Mouse (Mus musculus) neural tube, embryonic 13.5 days (tissue): Measurements from ENCODE around the gene Efr3b. TPM values are rescaled to one million over a fixed set of nuclear protein-coding genes. Genes with fewer than 3 reads are reported as not detected.
"Not testable (repeated sequence)": the region's sequence is repeated elsewhere in the genome, so short reads cannot be mapped to it uniquely, and the experiment has no call there.

Source experiments
- ATAC-seq: fragments of 200-750 bp; cut with Nextera tagmentation; 2 replicates; pipeline ENCODE4 v1.8.0; 2017; ENCODE audit warnings: low read depth, mild to moderate bottlenecking, moderate TSS enrichment, moderate library complexity
- H3K27ac ChIP-seq: fragments of 300-500 bp; sonication (generic); replicated peaks from 2 replicates; pipeline ENCODE4 v1.5.1; 2015; ENCODE audit warnings: moderate library complexity, mild to moderate bottlenecking, inconsistent platforms
- H3K27me3 ChIP-seq: fragments of 300-500 bp; sonication (generic); 2 replicates; pipeline ENCODE4 v1.6.1; 2015; ENCODE audit warnings: mild to moderate bottlenecking, inconsistent platforms
- H3K36me3 ChIP-seq: fragments of 300-500 bp; sonication (generic); 2 replicates; pipeline ENCODE4 v1.6.1; 2015; ENCODE audit warnings: mild to moderate bottlenecking, inconsistent platforms
- H3K4me1 ChIP-seq: fragments of 300-500 bp; sonication (generic); replicated peaks from 2 replicates; pipeline ENCODE4 v1.6.1; 2015; ENCODE audit warnings: inconsistent platforms
- H3K4me2 ChIP-seq: fragments of 300-500 bp; sonication (generic); 2 replicates; pipeline ENCODE4 v1.6.1; 2015; ENCODE audit warnings: inconsistent platforms, mild to moderate bottlenecking, moderate library complexity
- H3K4me3 ChIP-seq: fragments of 300-500 bp; sonication (generic); 2 replicates; pipeline ENCODE4 v1.5.1; 2015; ENCODE audit warnings: mild to moderate bottlenecking, inconsistent platforms
- H3K9ac ChIP-seq: fragments of 300-500 bp; sonication (generic); 2 replicates; pipeline ENCODE4 v1.6.1; 2015; ENCODE audit warnings: moderate library complexity, mild to moderate bottlenecking, inconsistent platforms
- H3K9me3 ChIP-seq: fragments of 300-500 bp; sonication (generic); 2 replicates; pipeline ENCODE4 v1.6.1; 2016; ENCODE audit warnings: inconsistent platforms
- WGBS: fragments of 180-500 bp; shearing (Covaris S2); methylation state at CpG from one replicate; pipeline ENCODE4 v1.1.7; 2015; 5-methylcytosine and 5-hydroxymethylcytosine counted together
- polyA plus RNA-seq: library from polyadenylated mRNA; unstranded; fragments of >200 nt; fragmentation: Nextera tagmentation; extraction: Ambion mirVana; gene quantifications from 2 replicates; pipeline ENCODE4 v1.2.1, GENCODE M21; 2015

The Efr3b gene
- polyA plus RNA-seq, 1 experiment from 2014 or later, result 32.8 TPM

DNA sequence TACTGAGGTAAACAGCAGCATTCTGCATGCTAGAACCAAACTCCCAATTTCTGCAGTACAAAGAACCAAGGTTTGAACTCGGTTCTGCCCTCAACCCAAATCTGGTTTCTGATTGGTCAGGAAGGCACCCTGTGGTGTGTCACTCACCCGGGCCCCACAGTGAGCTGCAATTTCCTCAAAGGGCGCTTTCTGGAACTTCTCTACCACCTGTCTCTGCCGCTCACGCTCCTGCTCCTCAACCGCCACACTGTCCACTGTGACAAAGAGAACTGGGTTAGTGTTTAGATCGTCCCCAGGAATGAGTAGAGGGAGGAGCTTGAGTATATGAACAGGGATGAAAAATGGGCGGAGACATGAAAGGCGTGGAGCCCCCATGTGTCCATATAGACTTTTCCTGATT, 70.3 kb downstream of the Efr3b start:
- no peak for ATAC-seq
- H3K4me3 ChIP-seq, result no peak overlapping the region
- 49% methylated on average over 9 of the region's 9 CpGs for WGBS
- H3K4me2 ChIP-seq, result no peak overlapping the region
- no peaks in the 10 kb centered on the region for H3K4me1 ChIP-seq
- H3K27me3 ChIP-seq, result no peaks in the 10 kb centered on the region
- no peak overlapping the region for H3K27ac ChIP-seq
- no peaks in the 10 kb centered on the region for H3K9me3 ChIP-seq
- H3K9ac ChIP-seq, result no peak overlapping the region
- H3K36me3 ChIP-seq, result peaks cover 92% of the 10 kb centered on the region

DNA sequence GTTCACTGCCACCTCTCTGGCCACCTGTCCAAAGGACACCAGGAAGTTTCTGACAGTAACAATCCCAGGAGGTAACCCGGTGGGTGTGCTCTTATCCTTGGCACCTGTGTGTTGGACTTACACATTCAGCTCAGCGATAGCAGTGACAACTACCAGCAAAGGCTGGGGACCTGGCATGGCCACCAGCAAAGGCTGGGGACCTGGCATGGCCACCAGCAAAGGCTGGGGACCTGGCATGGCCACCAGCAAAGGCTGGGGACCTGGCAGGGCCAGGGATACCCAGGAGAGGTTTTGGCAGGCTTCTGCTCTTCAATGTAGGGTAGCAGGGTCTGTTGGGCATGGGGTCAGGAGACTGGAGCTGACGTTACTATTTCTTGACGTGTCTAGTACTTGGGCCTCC, 71.5 kb downstream of the Efr3b start:
- no peak for ATAC-seq
- H3K27ac ChIP-seq, result no peak overlapping the region
- no peaks in the 10 kb centered on the region for H3K27me3 ChIP-seq
- H3K4me1 ChIP-seq, result no peaks in the 10 kb centered on the region
- H3K4me2 ChIP-seq, result no peak overlapping the region
- no peak overlapping the region for H3K4me3 ChIP-seq
- H3K9ac ChIP-seq, result no peak overlapping the region
- WGBS, result 95% methylated on average over 4 of the region's 4 CpGs
- H3K9me3 ChIP-seq, result no peaks in the 10 kb centered on the region
- H3K36me3 ChIP-seq, result peaks cover 87% of the 10 kb centered on the region

DNA sequence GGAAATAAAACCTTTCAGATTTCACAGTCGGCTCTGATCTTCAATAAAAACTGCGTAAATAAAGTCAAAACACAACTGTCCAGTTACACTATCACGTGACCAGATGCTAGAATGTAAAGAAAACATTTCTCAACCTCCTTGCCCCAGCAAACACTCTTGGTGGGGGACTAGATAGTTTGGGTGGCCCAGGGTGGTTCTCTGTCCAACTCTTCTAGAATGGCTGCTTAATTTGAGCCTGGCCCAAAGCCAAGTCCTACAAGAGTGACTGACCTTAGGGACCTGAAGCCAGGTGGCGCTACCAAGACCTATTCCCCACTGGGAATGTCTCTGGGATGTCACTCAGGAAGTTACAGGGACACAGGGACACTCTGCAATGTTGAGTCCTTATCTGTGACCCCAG, 78.2 kb downstream of the Efr3b start:
- Histone ChIP-seq H3K27ac (peak overlapping the region; percentile 96), H3K36me3 (peaks cover 25% of the 10 kb centered on the region), H3K9me3 (no peaks in the 10 kb centered on the region), H3K4me1 (peaks cover 12% of the 10 kb centered on the region), H3K4me3 (peak overlapping the region; percentile 68), H3K27me3 (peaks cover 21% of the 10 kb centered on the region), H3K4me2 (peak overlapping the region; percentile 83), H3K9ac (peak overlapping the region; percentile 87)
- WGBS, result 46% methylated on average over 4 of the region's 4 CpGs
- no peak for ATAC-seq

DNA sequence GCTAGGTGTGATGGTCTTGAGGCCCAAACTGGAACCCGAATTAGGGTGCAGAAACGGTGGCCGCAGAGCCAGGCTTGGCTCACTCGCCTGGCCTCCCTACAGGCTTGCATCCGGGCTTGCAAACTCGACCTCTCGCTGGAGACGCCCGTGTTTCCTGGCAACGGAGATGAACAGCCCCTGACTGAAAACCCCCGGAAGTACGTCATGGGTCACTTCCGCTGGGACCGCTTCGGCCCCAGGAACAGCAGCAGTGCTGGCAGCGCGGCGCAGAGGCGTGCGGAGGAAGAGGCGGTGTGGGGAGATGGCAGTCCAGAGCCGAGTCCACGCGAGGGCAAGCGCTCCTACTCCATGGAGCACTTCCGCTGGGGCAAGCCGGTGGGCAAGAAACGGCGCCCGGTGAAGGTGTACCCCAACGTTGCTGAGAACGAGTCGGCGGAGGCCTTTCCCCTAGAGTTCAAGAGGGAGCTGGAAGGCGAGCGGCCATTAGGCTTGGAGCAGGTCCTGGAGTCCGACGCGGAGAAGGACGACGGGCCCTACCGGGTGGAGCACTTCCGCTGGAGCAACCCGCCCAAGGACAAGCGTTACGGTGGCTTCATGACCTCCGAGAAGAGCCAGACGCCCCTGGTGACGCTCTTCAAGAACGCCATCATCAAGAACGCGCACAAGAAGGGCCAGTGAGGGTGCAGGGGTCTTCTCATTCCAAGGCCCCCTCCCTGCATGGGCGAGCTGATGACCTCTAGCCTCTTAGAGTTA, 78.7 kb downstream of the Efr3b start:
- peak overlapping the region; percentile 68 for H3K4me3 ChIP-seq
- H3K4me1 ChIP-seq, result peaks cover 12% of the 10 kb centered on the region
- H3K27ac ChIP-seq, result peak overlapping the region; percentile 96
- H3K4me2 ChIP-seq, result peak overlapping the region; percentile 83
- peaks cover 19% of the 10 kb centered on the region for H3K36me3 ChIP-seq
- peaks cover 27% of the 10 kb centered on the region for H3K27me3 ChIP-seq
- ATAC-seq, result peak; percentile 98
- WGBS, result 1% methylated on average over 53 of the region's 53 CpGs
- peak overlapping the region; percentile 87 for H3K9ac ChIP-seq
- no peaks in the 10 kb centered on the region for H3K9me3 ChIP-seq

DNA sequence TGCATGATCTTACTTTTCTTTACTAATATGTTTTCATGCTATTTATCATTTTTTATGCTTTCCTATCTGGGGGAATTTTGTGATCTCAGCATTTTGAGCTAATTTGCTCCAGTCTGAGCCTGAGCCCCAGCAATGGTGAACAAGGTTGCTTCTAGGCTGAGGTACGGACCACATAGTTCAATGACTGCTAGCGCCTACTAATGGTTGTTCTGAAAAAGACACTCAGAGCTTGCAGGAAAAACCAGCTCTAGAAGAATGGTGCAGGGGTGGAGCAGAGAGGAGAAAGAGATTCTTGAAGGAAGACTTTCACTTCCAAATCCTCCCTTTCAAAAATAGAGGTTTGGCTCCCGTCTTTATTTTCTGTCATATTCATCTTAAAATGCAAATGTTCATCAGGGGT, 82.4 kb downstream of the Efr3b start:
- 16% methylated on average over 3 of the region's 3 CpGs for WGBS
- Histone ChIP-seq H3K27me3 (peaks cover 53% of the 10 kb centered on the region), H3K9me3 (no peaks in the 10 kb centered on the region)

DNA sequence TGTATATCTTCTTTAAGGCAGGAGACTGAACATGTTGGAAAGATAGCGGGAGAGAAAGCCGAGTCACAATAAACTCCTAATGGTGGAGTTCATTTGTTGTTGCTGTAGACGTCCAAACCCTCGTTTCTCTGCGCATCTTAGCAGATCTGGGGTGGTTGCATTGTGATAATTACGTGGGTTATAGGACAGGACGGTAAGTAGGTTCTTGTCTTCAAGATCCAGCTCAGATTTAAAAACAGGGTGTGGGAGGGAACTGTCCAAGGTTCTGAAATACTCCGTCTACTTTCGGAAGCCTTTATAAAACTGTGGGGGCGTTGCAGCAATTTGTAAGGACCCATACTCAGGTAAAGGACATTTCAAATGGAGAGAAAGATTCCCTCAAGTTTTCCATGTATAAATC, 83.3 kb downstream of the Efr3b start:
- 30% methylated on average over 10 of the region's 10 CpGs for WGBS
- Histone ChIP-seq H3K4me1 (peaks cover 11% of the 10 kb centered on the region), H3K4me2 (no peak overlapping the region), H3K36me3 (no peaks in the 10 kb centered on the region), H3K27me3 (peaks cover 53% of the 10 kb centered on the region), H3K9ac (no peak overlapping the region), H3K4me3 (no peak overlapping the region), H3K9me3 (no peaks in the 10 kb centered on the region), H3K27ac (no peak overlapping the region)
- ATAC-seq, result no peak

More for the DNA sequence above, 82.4 kb downstream of the Efr3b start:
- Histone ChIP-seq H3K4me1 (peaks cover 16% of the 10 kb centered on the region), H3K4me2 (no peak overlapping the region), H3K36me3 (no peaks in the 10 kb centered on the region), H3K9ac (no peak overlapping the region), H3K27ac (no peak overlapping the region), H3K4me3 (no peak overlapping the region)
- no peak for ATAC-seq

DNA sequence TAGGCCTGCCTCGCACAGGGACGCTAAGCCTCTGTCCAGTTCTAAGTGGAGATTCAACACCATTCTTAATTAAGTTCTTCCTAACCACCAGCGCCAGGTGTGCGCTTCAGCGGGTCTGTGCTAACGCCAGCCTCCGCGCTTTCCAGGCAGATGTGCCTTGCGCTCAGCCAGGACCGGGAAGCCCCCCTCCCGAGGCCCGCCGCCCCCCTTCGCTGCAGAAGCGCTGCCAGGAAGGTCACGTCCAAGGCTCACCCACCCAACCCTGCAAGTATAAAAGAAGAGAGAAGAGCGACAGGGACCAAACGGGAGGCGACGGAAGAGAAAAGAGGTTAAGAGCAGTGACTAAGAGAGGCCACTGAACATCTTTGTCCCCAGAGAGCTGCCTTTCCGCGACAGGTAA, 84.1 kb downstream of the Efr3b start, which contains the start of gene Pomc:
Gene Pomc, plus strand, starts transcription at position 301 of the 400 bp plus-strand sequence.
- no peak for ATAC-seq
- H3K4me3 ChIP-seq, result no peak within 1 kb of the TSS
- no peaks in the 10 kb centered on the region for H3K36me3 ChIP-seq
- 23% methylated on average over 22 of the region's 22 CpGs for WGBS
- H3K4me1 ChIP-seq, result peaks cover 8% of the 10 kb centered on the region
- peaks cover 55% of the 10 kb centered on the region for H3K27me3 ChIP-seq
- no peaks in the 10 kb centered on the region for H3K9me3 ChIP-seq
- H3K9ac ChIP-seq, result no peak within 1 kb of the TSS
- H3K4me2 ChIP-seq, result peak within 1 kb of the TSS; percentile 18; the same call in 1 of the 2 replicates
- no peak within 1 kb of the TSS for H3K27ac ChIP-seq

DNA sequence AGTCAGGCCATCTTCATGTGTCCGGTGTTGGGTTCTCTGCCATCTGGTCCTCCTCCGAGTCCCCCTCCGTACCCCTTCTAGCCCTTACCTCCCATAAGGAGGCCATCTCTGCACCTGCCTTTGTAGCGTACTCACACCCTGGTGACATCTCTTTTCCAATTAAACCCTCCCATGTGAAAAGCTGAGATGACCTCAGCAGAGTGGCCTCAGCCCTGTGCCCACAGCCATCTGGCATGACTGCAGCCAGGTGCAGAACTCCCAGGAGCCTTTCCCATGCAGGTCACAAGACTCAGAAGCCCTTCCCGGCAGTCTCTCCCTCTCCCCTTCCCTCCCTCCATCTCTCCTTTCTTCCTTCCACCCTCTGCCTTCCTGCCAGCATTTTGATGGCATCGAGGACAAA, 91.2 kb downstream of the Efr3b start:
- Histone ChIP-seq H3K4me3 (no peak overlapping the region), H3K9me3 (no peaks in the 10 kb centered on the region), H3K4me1 (peaks cover 16% of the 10 kb centered on the region), H3K27me3 (peaks cover 13% of the 10 kb centered on the region), H3K27ac (no peak overlapping the region), H3K4me2 (no peak overlapping the region), H3K9ac (no peak overlapping the region), H3K36me3 (no peaks in the 10 kb centered on the region)
- ATAC-seq, result no peak
- WGBS, result 63% methylated on average over 6 of the region's 6 CpGs

DNA sequence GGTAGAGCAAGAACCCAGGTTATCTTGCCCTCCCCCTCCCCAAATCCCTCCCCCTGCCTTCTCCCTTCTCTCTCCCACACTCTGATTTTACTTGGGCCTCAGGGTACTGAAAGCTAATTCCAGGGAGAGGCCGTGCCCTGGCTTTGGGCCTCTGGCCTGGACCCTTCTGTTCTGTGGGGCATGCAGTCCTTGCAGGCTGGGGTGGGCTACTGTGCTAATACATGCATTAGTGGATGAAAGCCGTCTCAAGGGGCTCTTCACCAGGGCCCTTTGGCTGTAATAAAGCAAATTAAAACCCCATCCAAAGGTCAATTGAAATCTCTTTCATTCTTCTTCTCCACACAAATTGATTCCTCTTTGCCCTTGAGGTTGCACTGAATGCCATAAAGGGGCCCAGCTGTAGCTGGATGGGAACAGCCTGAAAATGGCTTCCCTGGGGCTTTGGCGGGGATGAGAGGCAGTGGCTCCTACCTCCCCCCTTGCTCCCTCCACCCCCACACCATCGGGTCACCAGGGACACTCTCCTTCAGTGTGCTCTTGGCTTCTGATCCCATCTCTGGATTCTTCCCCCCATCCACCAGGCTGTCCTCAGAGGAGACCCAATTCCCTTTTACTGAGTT, 94.2 kb downstream of the Efr3b start:
- Histone ChIP-seq H3K36me3 (no peaks in the 10 kb centered on the region), H3K4me2 (no peak overlapping the region), H3K9ac (no peak overlapping the region), H3K4me3 (no peak overlapping the region), H3K27ac (no peak overlapping the region), H3K4me1 (peaks cover 21% of the 10 kb centered on the region), H3K9me3 (no peaks in the 10 kb centered on the region), H3K27me3 (peaks cover 16% of the 10 kb centered on the region)
- ATAC-seq, result peak; percentile 58; the same call in 1 of the 2 replicates
- 21% methylated on average over 4 of the region's 4 CpGs for WGBS

DNA sequence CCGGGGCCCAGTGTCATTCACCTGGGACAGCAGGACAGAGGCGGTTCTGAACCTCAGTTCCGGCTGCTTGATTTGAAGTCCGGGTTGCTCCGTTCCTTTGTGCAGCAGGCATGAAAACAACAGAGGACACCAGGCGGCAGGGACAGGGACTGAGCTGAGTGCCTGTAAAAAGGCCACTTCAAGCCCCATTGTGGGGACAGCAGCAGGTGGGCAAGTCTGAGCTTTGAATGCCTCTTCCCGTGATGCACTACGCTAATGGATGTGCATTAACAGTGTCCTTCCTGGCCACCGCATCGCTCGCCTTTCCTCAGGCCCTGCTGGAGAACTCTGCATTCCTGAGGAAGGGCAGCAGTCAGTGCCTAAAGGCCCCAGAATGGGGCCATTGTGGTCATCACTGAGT, 96.7 kb downstream of the Efr3b start:
- no peak overlapping the region for H3K4me2 ChIP-seq
- H3K27ac ChIP-seq, result no peak overlapping the region
- WGBS, result 7% methylated on average over 11 of the region's 11 CpGs
- H3K9me3 ChIP-seq, result no peaks in the 10 kb centered on the region
- H3K27me3 ChIP-seq, result peaks cover 7% of the 10 kb centered on the region
- no peak overlapping the region for H3K4me3 ChIP-seq
- no peak overlapping the region for H3K9ac ChIP-seq
- H3K4me1 ChIP-seq, result peaks cover 15% of the 10 kb centered on the region
- no peaks in the 10 kb centered on the region for H3K36me3 ChIP-seq
- ATAC-seq, result 0 out of 2 replicates have a peak, but pooled peaks have one; percentile 48

DNA sequence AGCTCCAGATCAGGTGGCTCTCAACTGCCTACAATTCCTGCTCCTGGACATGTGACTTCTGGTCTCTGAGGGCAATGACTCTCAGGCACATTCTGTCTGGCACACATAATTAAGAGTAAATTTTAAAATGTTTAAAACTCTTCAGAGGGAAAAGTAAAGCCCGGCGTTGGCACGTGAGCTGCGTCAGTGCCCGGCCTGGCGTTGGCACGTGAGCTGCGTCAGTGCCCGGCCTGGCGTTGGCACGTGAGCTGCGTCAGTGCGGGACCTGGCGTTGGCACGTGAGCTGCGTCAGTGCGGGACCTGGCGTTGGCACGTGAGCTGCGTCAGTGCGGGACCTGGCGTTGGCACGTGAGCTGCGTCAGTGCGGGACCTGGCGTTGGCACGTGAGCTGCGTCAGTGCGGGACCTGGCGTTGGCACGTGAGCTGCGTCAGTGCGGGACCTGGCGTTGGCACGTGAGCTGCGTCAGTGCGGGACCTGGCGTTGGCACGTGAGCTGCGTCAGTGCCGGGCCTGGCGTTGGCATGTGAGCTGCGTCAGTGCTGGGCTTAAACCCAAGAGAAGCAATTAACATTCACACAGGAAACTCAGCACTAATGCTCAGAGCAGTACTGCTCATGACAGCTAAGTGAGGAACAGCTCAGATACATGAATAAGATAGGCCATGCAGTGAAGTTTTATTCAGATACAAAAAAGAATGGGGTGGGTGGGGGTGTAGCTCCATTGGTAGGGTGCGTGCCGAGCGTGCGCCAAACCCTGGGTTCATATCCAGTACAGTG, 108.4 kb downstream of the Efr3b start:
- ATAC-seq, H3K36me3 ChIP-seq, H3K4me1 ChIP-seq, H3K9me3 ChIP-seq, H3K27me3 ChIP-seq, H3K4me3 ChIP-seq, H3K4me2 ChIP-seq, H3K27ac ChIP-seq, H3K9ac ChIP-seq: not testable (repeated sequence)
- 94% methylated on average over 37 of the region's 47 CpGs for WGBS

DNA sequence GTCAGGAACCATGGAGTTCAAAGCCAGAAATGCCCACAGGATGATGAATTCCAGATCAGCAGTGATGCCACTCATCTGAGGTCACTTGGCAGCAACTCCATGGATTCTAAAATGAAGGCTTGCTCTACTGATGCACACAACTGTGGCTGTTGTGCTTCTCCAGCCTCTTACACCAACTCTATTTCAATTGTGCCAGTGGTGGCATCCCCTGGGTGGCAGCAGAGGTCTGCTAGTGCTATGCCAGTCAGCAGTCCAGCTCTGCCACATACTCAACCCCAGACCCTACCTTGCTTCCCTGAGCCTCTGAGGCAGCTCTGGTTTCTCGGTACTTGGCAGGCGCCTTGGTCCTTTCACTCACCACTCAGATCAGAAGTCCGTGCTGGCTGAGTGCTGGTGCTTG, 109.9 kb downstream of the Efr3b start:
- Histone ChIP-seq H3K4me3 (no peak overlapping the region), H3K27ac (no peak overlapping the region), H3K9me3 (no peaks in the 10 kb centered on the region), H3K9ac (no peak overlapping the region), H3K27me3 (no peaks in the 10 kb centered on the region), H3K36me3 (no peaks in the 10 kb centered on the region), H3K4me1 (no peaks in the 10 kb centered on the region), H3K4me2 (no peak overlapping the region)
- 77% methylated on average over 3 of the region's 3 CpGs for WGBS
- ATAC-seq, result no peak
